Mouse (Mus musculus) olfactory bulb, adult 2 months (tissue): ENCODE results near the gene Pcnt. TPM values are rescaled to one million over a fixed set of nuclear protein-coding genes. Genes with fewer than 3 reads are reported as not detected.

Experiments used
- H3K27ac ChIP-seq: fragments of 200-500 bp; 2 replicates; pipeline ENCODE4 v1.5.1; 2012; ENCODE audit warnings: low read depth, low read length; ENCODE audit not compliant: insufficient read depth
- H3K4me1 ChIP-seq: fragments of 200-500 bp; 2 replicates; pipeline ENCODE4 v1.6.1; 2012; ENCODE audit warnings: low read length; ENCODE audit not compliant: control insufficient read depth, insufficient read depth
- H3K4me3 ChIP-seq: fragments of 200-500 bp; 2 replicates; pipeline ENCODE4 v1.5.1; 2012; ENCODE audit warnings: mild to moderate bottlenecking, low read depth, low read length, moderate library complexity; ENCODE audit not compliant: insufficient read depth
- CTCF ChIP-seq: fragments of 200-500 bp; IDR thresholded peaks from 2 replicates; pipeline ENCODE4 v1.5.1; 2012; ENCODE audit warnings: low read depth, mild to moderate bottlenecking, low read length, moderate library complexity; ENCODE audit not compliant: insufficient read depth
- POLR2A ChIP-seq: fragments of 200-500 bp; IDR thresholded peaks from 2 replicates; pipeline ENCODE4 v1.6.1; 2012; ENCODE audit warnings: mild to moderate bottlenecking, low read depth, low read length, moderate library complexity; ENCODE audit not compliant: insufficient read depth
- WGBS: fragments of 180-500 bp; shearing (Covaris S2); methylation state at CpG from one replicate; pipeline ENCODE4 v1.1.7; 2018; 5-methylcytosine and 5-hydroxymethylcytosine counted together
- polyA plus RNA-seq: library from polyadenylated mRNA; stranded (reverse); fragments of >200 nt; gene quantifications from 2 replicates; pipeline ENCODE4 v1.2.4, GENCODE M21; 2012; ENCODE audit warnings: low replicate concordance; ENCODE audit not compliant: missing spikeins, insufficient read depth, insufficient read length

The Pcnt gene
- polyA plus RNA-seq, 1 experiment: not detected

GRCm38 (mm10) chr10:76368766-76369165, 73.8 kb downstream of the Pcnt start:
- Histone ChIP-seq H3K4me3 (no peak overlapping the region), H3K27ac (peak overlapping the region; percentile 71; the same call in 1 of the 2 replicates), H3K4me1 (peaks cover 9% of the 10 kb centered on the region)
- TF ChIP-seq POLR2A: no peak
- TF ChIP-seq CTCF: no peak
- WGBS: 80% methylated on average over 13 of the region's 13 CpGs

- TF ChIP-seq CTCF: no peak
- no peak for TF ChIP-seq POLR2A
- H3K27ac ChIP-seq: no peak overlapping the region
- WGBS: 33% methylated on average over 3 of the region's 3 CpGs
- no peaks in the 10 kb centered on the region; the same call in 1 of the 2 replicates for H3K4me1 ChIP-seq
- no peak overlapping the region for H3K4me3 ChIP-seq
These were observed 79.4 kb downstream of the Pcnt start for GRCm38 (mm10) chr10:76363233-76363632.

DNA sequence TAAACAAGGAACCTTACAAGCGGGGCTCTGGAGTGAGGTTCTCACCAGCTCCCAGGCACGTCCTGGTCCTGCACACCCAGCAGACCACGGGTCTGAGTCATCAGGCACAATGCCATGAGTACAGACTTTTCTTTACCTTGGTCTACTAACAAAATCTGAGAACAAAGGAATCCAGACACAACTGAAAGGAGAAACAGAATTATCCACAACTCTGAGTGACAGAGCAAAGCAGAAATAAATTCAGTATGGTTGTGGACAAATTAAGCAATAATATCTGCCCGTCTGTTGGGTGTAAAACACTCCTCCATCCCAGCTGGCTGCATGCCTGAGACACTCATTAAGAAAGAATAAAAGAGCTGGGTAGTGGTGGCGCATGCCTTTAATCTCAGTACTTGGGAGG, 84.1 kb downstream of the Pcnt start:
- peaks cover 4% of the 10 kb centered on the region for H3K4me1 ChIP-seq
- TF ChIP-seq CTCF: no peak
- no peak overlapping the region for H3K27ac ChIP-seq
- 50% methylated on average over 5 of the region's 5 CpGs for WGBS
- no peak overlapping the region for H3K4me3 ChIP-seq

DNA sequence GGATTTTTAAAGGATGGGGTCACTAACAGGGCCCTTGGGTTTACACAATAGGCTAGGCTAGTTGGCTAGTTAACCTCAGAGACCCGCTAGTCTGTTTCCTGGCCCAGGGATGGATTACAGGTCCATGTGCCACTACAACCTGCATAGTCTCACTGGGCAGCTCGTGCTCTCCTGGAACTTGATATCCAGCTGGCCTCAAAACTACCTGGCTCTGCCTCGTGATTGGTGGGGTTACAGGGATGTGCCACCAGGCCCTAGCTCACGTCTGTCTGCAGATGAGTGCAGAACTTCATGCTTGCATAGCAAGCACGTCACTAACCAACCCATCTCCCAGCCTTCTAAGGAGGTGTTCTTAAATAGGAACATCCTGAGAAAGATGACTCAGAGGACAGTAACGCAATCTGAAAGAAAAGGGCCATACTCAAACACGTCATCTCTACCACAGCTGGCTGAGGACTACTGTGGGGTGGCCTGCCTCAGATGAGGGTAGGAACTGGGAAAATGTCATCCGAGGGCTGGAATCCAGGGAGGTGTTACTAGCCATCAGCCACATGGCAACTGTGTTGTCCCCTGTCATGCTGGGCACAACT, 85.2 kb downstream of the Pcnt start:
- no peak overlapping the region for H3K4me3 ChIP-seq
- TF ChIP-seq CTCF: no peak
- no peak for TF ChIP-seq POLR2A
- H3K4me1 ChIP-seq: peaks cover 4% of the 10 kb centered on the region
- no peak overlapping the region for H3K27ac ChIP-seq
- 69% methylated on average over 8 of the region's 8 CpGs for WGBS

DNA sequence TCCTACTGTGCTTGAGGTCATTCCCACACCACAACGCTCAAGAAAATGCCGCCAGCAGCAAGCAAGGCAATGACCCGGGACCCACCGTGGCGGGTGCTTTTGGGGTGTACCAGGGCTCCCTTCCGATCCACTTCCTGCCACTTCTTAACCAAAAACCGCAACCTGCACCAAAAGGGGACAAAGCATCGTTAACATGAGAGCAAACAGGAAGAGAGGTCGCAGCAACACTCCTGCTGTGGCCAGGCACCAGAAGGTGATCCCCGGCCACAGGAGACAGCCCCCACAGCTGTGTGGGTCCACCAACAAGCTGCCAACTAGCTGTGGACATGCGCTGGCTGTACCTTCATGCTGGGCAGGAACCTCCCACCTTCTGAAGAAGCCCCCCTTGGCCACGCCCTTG, 87.6 kb downstream of the Pcnt start:
- peaks cover 4% of the 10 kb centered on the region for H3K4me1 ChIP-seq

GRCm38 (mm10) chr10:76353986-76354385, 88.6 kb downstream of the Pcnt start:
- WGBS: 96% methylated on average over 12 of the region's 12 CpGs
- TF ChIP-seq POLR2A (no peak), CTCF (no peak)
- Histone ChIP-seq H3K4me3 (no peak overlapping the region), H3K27ac (no peak overlapping the region), H3K4me1 (peaks cover 4% of the 10 kb centered on the region)

More for the DNA sequence above, 87.6 kb downstream of the Pcnt start:
- TF ChIP-seq POLR2A (no peak), CTCF (no peak)
- WGBS: 93% methylated on average over 12 of the region's 12 CpGs
- no peak overlapping the region for H3K4me3 ChIP-seq
- no peak overlapping the region for H3K27ac ChIP-seq

DNA sequence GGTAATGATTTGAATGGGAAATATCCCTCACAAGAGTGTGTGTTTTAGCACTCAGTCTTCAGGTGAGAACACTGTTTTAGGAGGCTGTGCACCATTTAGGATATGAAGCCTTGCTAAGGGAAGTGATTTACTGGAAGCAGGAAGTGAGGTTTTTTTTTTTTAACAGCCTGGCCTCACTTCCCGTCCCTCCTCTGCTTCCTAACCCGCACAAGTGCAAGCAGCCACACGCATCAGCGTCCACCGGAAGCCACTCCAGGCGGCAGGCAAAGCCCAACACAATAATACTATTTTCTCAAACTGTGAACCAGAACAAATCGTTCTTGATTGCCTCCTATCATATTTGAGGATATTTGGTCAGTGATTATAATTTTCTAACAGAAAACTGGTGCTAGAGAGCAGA, 90.6 kb downstream of the Pcnt start:
- TF ChIP-seq POLR2A (no peak), CTCF (no peak)
- H3K4me3 ChIP-seq: no peak overlapping the region
- H3K27ac ChIP-seq: no peak overlapping the region
- no peaks in the 10 kb centered on the region for H3K4me1 ChIP-seq
- 75% methylated on average over 7 of the region's 7 CpGs for WGBS

DNA sequence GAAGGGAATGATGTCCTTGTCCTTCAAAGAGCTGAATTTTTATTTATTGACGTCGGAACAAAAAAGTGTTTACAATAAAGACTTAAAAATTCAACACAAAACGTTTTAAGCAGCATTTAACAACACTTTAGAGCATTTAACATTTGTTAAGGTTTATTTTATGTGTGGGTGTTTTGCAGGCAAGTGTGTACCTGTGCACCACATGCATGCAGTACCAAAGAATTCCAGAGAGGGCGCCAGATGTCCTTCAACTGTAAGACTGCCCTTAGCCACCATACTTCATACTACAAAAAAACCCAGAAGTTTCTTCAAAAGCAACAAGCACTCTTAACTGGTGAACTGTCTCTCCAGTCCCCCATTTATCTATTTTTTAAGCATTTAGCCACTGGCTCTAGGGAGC, 96.0 kb downstream of the Pcnt start:
- 9% methylated on average over 4 of the region's 4 CpGs for WGBS
- Histone ChIP-seq H3K27ac (no peak overlapping the region), H3K4me1 (peaks cover 3% of the 10 kb centered on the region), H3K4me3 (no peak overlapping the region)
- TF ChIP-seq CTCF (no peak), POLR2A (no peak)

GRCm38 (mm10) chr10:76346043-76346491, 96.5 kb downstream of the Pcnt start:
- H3K4me1 ChIP-seq: peaks cover 3% of the 10 kb centered on the region
- 14% methylated on average over 8 of the region's 8 CpGs for WGBS
- no peak for TF ChIP-seq POLR2A
- no peak for TF ChIP-seq CTCF
- no peak overlapping the region for H3K27ac ChIP-seq
- H3K4me3 ChIP-seq: no peak overlapping the region

GRCm38 (mm10) chr10:76345540-76345902, 97.1 kb downstream of the Pcnt start:
- Histone ChIP-seq H3K27ac (peak overlapping the region; percentile 58; the same call in 1 of the 2 replicates), H3K4me1 (peaks cover 3% of the 10 kb centered on the region), H3K4me3 (peak overlapping the region; percentile 84)
- 1% methylated on average over 12 of the region's 12 CpGs for WGBS
- TF ChIP-seq CTCF (no peak), POLR2A (no peak)
